Comparison of ENCODE assay signal across 31 mouse cellular contexts in the genomic region with DNA sequence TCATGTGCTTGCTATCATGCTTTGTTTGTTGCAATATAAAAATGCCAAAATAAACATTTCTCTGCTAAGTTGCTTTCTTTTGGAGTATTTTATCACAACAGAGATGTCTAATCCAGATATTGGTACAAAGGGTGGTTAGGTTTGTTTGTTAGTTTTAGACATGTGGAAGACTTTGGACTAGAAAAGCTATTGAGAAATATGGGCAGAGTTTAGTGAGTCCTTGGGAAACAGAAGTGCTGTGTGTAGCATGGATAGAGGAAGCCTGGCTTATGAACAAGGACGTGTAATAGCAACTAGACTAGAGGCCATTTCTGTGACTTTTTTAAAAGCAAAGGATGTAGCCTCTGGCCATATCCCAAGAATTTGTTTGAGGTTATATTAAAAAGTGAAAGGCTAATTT.
DNase-seq lines count a peak whose midpoint lies in the region; ATAC-seq and TF ChIP-seq lines count a peak whose summit lies in the region.
"Had no signal": no experiment of that assay in that cellular context is flagged by ENCODE, and none has a peak within 500 bp of the region (broad histone marks: within the 10 kb centered on the region; RNA-seq: fewer than 3 reads in every experiment).

No protein-coding gene starts in this region.

- no peak for TF ChIP-seq CTCF in kidney, postnatal 0 days (IDR thresholded peaks at IDR 0.05; ENCODE audit: low read depth)
- TF ChIP-seq CTCF in liver, adult 2 months (IDR thresholded peaks at IDR 0.05; ENCODE audit: low read depth, low read length): no peak
- TF ChIP-seq CTCF in liver, postnatal 0 days (IDR thresholded peaks at IDR 0.05; ENCODE audit: low read depth): no peak

- no peaks in the 10 kb centered on the region for H3K27me3 ChIP-seq in kidney, postnatal 0 days (ENCODE audit: insufficient read depth, low read length)
- H3K27me3 ChIP-seq in liver, adult 2 months (ENCODE audit: control insufficient read depth, insufficient read depth, low read length): no peaks in the 10 kb centered on the region
- H3K27me3 ChIP-seq in liver, postnatal 0 days (ENCODE audit: insufficient read depth, low read length): no peaks in the 10 kb centered on the region
- H3K27me3 ChIP-seq in liver, embryonic 12.5 days (replicated peaks): no peaks in the 10 kb centered on the region
- H3K27me3 ChIP-seq in heart, embryonic 11.5 days (ENCODE audit: control insufficient read depth, insufficient read depth, low read length): no peaks in the 10 kb centered on the region
- H3K27me3 ChIP-seq: CH12.LX; embryonic facial prominence, embryonic 13.5 days; embryonic facial prominence, embryonic 15.5 days; forebrain, embryonic 12.5 days; Patski had no signal

- no peak for TF ChIP-seq POLR2A in liver, adult 2 months (IDR thresholded peaks at IDR 0.05; ENCODE audit: extremely low read depth, insufficient read depth, low read length)

- no peaks in the 10 kb centered on the region for H3K4me1 ChIP-seq in kidney, postnatal 0 days (replicated peaks; ENCODE audit: insufficient read depth, low read length)
- H3K4me1 ChIP-seq in liver, adult 2 months (ENCODE audit: control insufficient read depth, insufficient read depth, low read length): peaks cover 3% of the 10 kb centered on the region; the same call in 1 of the 2 replicates
- H3K4me1 ChIP-seq in liver, postnatal 0 days (ENCODE audit: insufficient read depth): no peaks in the 10 kb centered on the region
- H3K4me1 ChIP-seq in liver, embryonic 12.5 days: no peaks in the 10 kb centered on the region
- H3K4me1 ChIP-seq in heart, embryonic 11.5 days (ENCODE audit: control insufficient read depth, insufficient read depth, low read length): no peaks in the 10 kb centered on the region
- H3K4me1 ChIP-seq: embryonic facial prominence, embryonic 13.5 days; embryonic facial prominence, embryonic 15.5 days; forebrain, embryonic 10.5 days; forebrain, embryonic 12.5 days had no signal

- no peak overlapping the region for H3K4me3 ChIP-seq in kidney, postnatal 0 days (replicated peaks; ENCODE audit: low read depth, low read length)
- no peak overlapping the region for H3K4me3 ChIP-seq in liver, adult 2 months (ENCODE audit: insufficient read depth, low read depth, low read length)
- no peak overlapping the region for H3K4me3 ChIP-seq in liver, postnatal 0 days (ENCODE audit: low read depth, low read length)
- H3K4me3 ChIP-seq in liver, embryonic 12.5 days: no peak overlapping the region
- H3K4me3 ChIP-seq in heart, embryonic 11.5 days (ENCODE audit: low read depth, low read length): no peak overlapping the region
- H3K4me3 ChIP-seq: embryonic facial prominence, embryonic 13.5 days; embryonic facial prominence, embryonic 15.5 days; erythroblast, embryonic 14.5 days; forebrain, embryonic 10.5 days; forebrain, embryonic 12.5 days had no signal

- no peaks in the 10 kb centered on the region for H3K9me3 ChIP-seq in kidney, postnatal 0 days (replicated peaks; ENCODE audit: low read length)
- no peaks in the 10 kb centered on the region for H3K9me3 ChIP-seq in liver, postnatal 0 days (ENCODE audit: low read length)
- no peaks in the 10 kb centered on the region for H3K9me3 ChIP-seq in liver, embryonic 12.5 days (replicated peaks)
- H3K9me3 ChIP-seq in heart, embryonic 11.5 days (replicated peaks; ENCODE audit: control insufficient read depth, low read length): no peaks in the 10 kb centered on the region
- H3K9me3 ChIP-seq: embryonic facial prominence, embryonic 13.5 days; embryonic facial prominence, embryonic 15.5 days; forebrain, embryonic 10.5 days; forebrain, embryonic 12.5 days had no signal

- no peak for TF ChIP-seq EP300 in liver, postnatal 0 days (IDR thresholded peaks at IDR 0.05; ENCODE audit: low read depth)

- no peak for ATAC-seq in kidney, postnatal 0 days (replicated peaks; ENCODE audit: low FRiP score, low read depth)
- peak; percentile 91 for ATAC-seq in liver, postnatal 0 days
- ATAC-seq in liver, embryonic 12.5 days: no peak
- ATAC-seq in heart, embryonic 11.5 days (replicated peaks; ENCODE audit: insufficient number of reproducible peaks, low FRiP score, low TSS enrichment): no peak
- ATAC-seq: activated CD4-positive, CD25-positive, alpha-beta regulatory T cell, adult 4 months; CD4-positive, CD25-positive, alpha-beta regulatory T cell, adult 4 months; forebrain, embryonic 14.5 days; forebrain, embryonic 16.5 days; Patski had no signal

- no peaks in the 10 kb centered on the region for H3K79me2 ChIP-seq in liver, adult 2 months (ENCODE audit: control insufficient read depth, insufficient read depth, low read length)

- no peak overlapping the region for H3K27ac ChIP-seq in kidney, postnatal 0 days
- peak overlapping the region; percentile 60 for H3K27ac ChIP-seq in liver, adult 2 months (replicated peaks; ENCODE audit: insufficient read depth, low read depth, low read length)
- H3K27ac ChIP-seq in liver, postnatal 0 days (ENCODE audit: low read depth): no peak overlapping the region
- no peak overlapping the region for H3K27ac ChIP-seq in liver, embryonic 12.5 days
- no peak overlapping the region for H3K27ac ChIP-seq in heart, embryonic 11.5 days (ENCODE audit: low read depth, low read length)
- H3K27ac ChIP-seq: embryonic facial prominence, embryonic 13.5 days; embryonic facial prominence, embryonic 15.5 days; forebrain, embryonic 10.5 days; forebrain, embryonic 12.5 days had no signal

- DNase-seq in kidney, postnatal 0 days (ENCODE audit: low spot score): peak; percentile 13
- DNase-seq in kidney, postnatal 25 days: no peak
- DNase-seq in liver, adult 2 months (ENCODE audit: extremely low read depth, low read depth, low spot score): peak; percentile 100
- no peak for DNase-seq in liver
- no peak for DNase-seq in liver, postnatal 0 days
- DNase-seq in adipocyte (ENCODE audit: low spot score): peak; percentile 67
- DNase-seq: adrenal gland, adult 2 months; adrenal gland, postnatal 10 days; adrenal gland, postnatal 25 days; B cell, adult 2 months; cerebellum, adult 11 months; cerebellum, adult 18-20 months; cerebellum, adult 8-10 months; cerebellum, adult 9-11 months; cerebellum, postnatal 14 days; cerebellum, postnatal 36 days; embryo, embryonic 11 days had no signal

- no peak overlapping the region for H3K9ac ChIP-seq in kidney, postnatal 0 days (ENCODE audit: low read depth, low read length)
- no peak overlapping the region for H3K9ac ChIP-seq in liver, adult 2 months (ENCODE audit: low read depth, low read length)
- H3K9ac ChIP-seq in liver, postnatal 0 days (replicated peaks): no peak overlapping the region
- H3K9ac ChIP-seq in liver, embryonic 12.5 days: no peak overlapping the region
- no peak overlapping the region for H3K9ac ChIP-seq in heart, embryonic 11.5 days (ENCODE audit: low read depth, low read length)
- H3K9ac ChIP-seq: embryonic facial prominence, embryonic 13.5 days; embryonic facial prominence, embryonic 15.5 days; forebrain, embryonic 12.5 days had no signal

- no peaks in the 10 kb centered on the region for H3K36me3 ChIP-seq in kidney, postnatal 0 days (ENCODE audit: insufficient read depth, low read length)
- H3K36me3 ChIP-seq in liver, adult 2 months (ENCODE audit: control insufficient read depth, insufficient read depth, low read length): no peaks in the 10 kb centered on the region
- no peaks in the 10 kb centered on the region for H3K36me3 ChIP-seq in liver, postnatal 0 days (replicated peaks; ENCODE audit: insufficient read depth, low read length)
- H3K36me3 ChIP-seq in liver, embryonic 12.5 days: no peaks in the 10 kb centered on the region
- no peaks in the 10 kb centered on the region for H3K36me3 ChIP-seq in heart, embryonic 11.5 days (ENCODE audit: control insufficient read depth, insufficient read depth, low read length)
- H3K36me3 ChIP-seq: embryonic facial prominence, embryonic 13.5 days; embryonic facial prominence, embryonic 15.5 days; forebrain, embryonic 10.5 days; forebrain, embryonic 12.5 days; G1E had no signal

- WGBS in kidney, postnatal 0 days: 50% methylated on average over 1 of the region's 1 CpGs
- WGBS in liver, adult 2 months: 9% methylated on average over 1 of the region's 1 CpGs
- WGBS in liver, postnatal 0 days (ENCODE audit: insufficient replicate concordance): 61% methylated on average over 1 of the region's 1 CpGs
- 50% methylated on average over 1 of the region's 1 CpGs for WGBS in liver, embryonic 12.5 days (ENCODE audit: insufficient replicate concordance)
- 85% methylated on average over 1 of the region's 1 CpGs for WGBS in heart, embryonic 11.5 days (ENCODE audit: insufficient replicate concordance)

- H3K4me2 ChIP-seq in kidney, postnatal 0 days (ENCODE audit: low read length): no peak overlapping the region
- no peak overlapping the region for H3K4me2 ChIP-seq in liver, postnatal 0 days (ENCODE audit: low read depth, low read length)
- no peak overlapping the region for H3K4me2 ChIP-seq in liver, embryonic 12.5 days
- H3K4me2 ChIP-seq in heart, embryonic 11.5 days: no peak overlapping the region
- H3K4me2 ChIP-seq: embryonic facial prominence, embryonic 13.5 days; embryonic facial prominence, embryonic 15.5 days; forebrain, embryonic 12.5 days had no signal

Comparison
In these comparisons a context has a peak if more than half of its experiments do, and no peak if none do; other contexts are left out.
1. DNase-seq: peak in kidney, postnatal 0 days (single experiment), liver, adult 2 months (single experiment) and adipocyte (single experiment); none in kidney, postnatal 25 days (0 of 2), liver (single experiment) and liver, postnatal 0 days (single experiment).